Mouse (Mus musculus) gonadal fat pad, adult 2 months (tissue): Measurements from ENCODE around the gene Hipk4. TPM values are rescaled to one million over a fixed set of nuclear protein-coding genes. Genes with fewer than 3 reads are reported as not detected.

ENCODE experiments used
- polyA plus RNA-seq: library from polyadenylated mRNA; depleted of rRNA; stranded (reverse); fragments of >200 nt; gene quantifications from 2 replicates; pipeline ENCODE4 v1.2.3, GENCODE M21; 2012; rRNA removed

The Hipk4 gene
- polyA plus RNA-seq, 1 experiment: 1.3 TPM

Other genes with a start within 250 kb of the Hipk4 start
- gene Ltbp4, start 185.6 kb upstream of the Hipk4 start, polyA plus RNA-seq: 199 and 260 TPM in 2 replicates
- gene Shkbp1, start 167.2 kb upstream of the Hipk4 start, polyA plus RNA-seq: 50.8 and 57.4 TPM in 2 replicates
- gene Gm20479, start 165.8 kb upstream of the Hipk4 start, polyA plus RNA-seq: 0.33 TPM in 1 of 2 replicates, not detected in the other
- 0.23 and 0.32 TPM in 2 replicates for gene Sptbn4, start 75.6 kb upstream of the Hipk4 start, polyA plus RNA-seq
- gene Blvrb, start 75.3 kb upstream of the Hipk4 start, polyA plus RNA-seq: 95.5 and 103 TPM in 2 replicates
- gene Sertad3, start 49.5 kb upstream of the Hipk4 start, polyA plus RNA-seq: 9.6 and 10.0 TPM in 2 replicates
- gene Sertad1, start 36.4 kb upstream of the Hipk4 start, polyA plus RNA-seq: 23.0 and 23.7 TPM in 2 replicates
- 2.0 TPM in 2 replicates for gene Prx, start 23.9 kb upstream of the Hipk4 start, polyA plus RNA-seq
- gene Pld3, start 30.0 kb downstream of the Hipk4 start, polyA plus RNA-seq: 159 and 188 TPM in 2 replicates
- gene 2310022A10Rik, start 30.0 kb downstream of the Hipk4 start, polyA plus RNA-seq: 17.0 and 17.7 TPM in 2 replicates
- gene Akt2, start 68.3 kb downstream of the Hipk4 start, polyA plus RNA-seq: 143 and 174 TPM in 2 replicates
- not detected in 2 replicates for gene Ttc9b, start 130.6 kb downstream of the Hipk4 start, polyA plus RNA-seq
- 20.1 and 22.1 TPM in 2 replicates for gene Map3k10, start 151.3 kb downstream of the Hipk4 start, polyA plus RNA-seq
- gene Zfp607b, start 166.1 kb downstream of the Hipk4 start, polyA plus RNA-seq: 0.51 and 0.85 TPM in 2 replicates
- gene Zfp60, start 208.1 kb downstream of the Hipk4 start, polyA plus RNA-seq: 3.3 and 3.4 TPM in 2 replicates